Mouse (Mus musculus) lung, postnatal 0 days (tissue): ENCODE data around the gene Atp2a1.

Experiments used
- CTCF ChIP-seq: IDR thresholded peaks from 2 replicates; pipeline ENCODE4 v1.5.1; 2016; ENCODE audit warnings: antibody characterized with exemption, mild to moderate bottlenecking
- EP300 ChIP-seq: IDR thresholded peaks from 2 replicates; pipeline ENCODE4 v1.6.1; 2016; ENCODE audit warnings: antibody characterized with exemption, mild to moderate bottlenecking, control low read depth

GRCm38 (mm10) chr7:126472306-126472705 is 9.4 kb upstream of the Atp2a1 start:
- no peak for TF ChIP-seq CTCF
- TF ChIP-seq EP300, result no peak
